Mouse (Mus musculus): ENCODE data around the gene Aff3.

Gene Aff3

GRCm38 (mm10) chr1:38657606-38658005, 7.1 kb downstream of the Aff3 start:
- no peak for DNase-seq (ENCODE audit: low spot score in 2 of 2)

- no peak for DNase-seq (ENCODE audit: low spot score in 2 of 2)
Measured at GRCm38 (mm10) chr1:38654981-38655540, 9.7 kb downstream of the Aff3 start.

- no peak for DNase-seq (ENCODE audit: low spot score in 2 of 2)
Measured at GRCm38 (mm10) chr1:38650031-38650430, 14.7 kb downstream of the Aff3 start.

GRCm38 (mm10) chr1:38649174-38649573, 15.6 kb downstream of the Aff3 start:
- no peak for DNase-seq (ENCODE audit: low spot score in 2 of 2)

DNA sequence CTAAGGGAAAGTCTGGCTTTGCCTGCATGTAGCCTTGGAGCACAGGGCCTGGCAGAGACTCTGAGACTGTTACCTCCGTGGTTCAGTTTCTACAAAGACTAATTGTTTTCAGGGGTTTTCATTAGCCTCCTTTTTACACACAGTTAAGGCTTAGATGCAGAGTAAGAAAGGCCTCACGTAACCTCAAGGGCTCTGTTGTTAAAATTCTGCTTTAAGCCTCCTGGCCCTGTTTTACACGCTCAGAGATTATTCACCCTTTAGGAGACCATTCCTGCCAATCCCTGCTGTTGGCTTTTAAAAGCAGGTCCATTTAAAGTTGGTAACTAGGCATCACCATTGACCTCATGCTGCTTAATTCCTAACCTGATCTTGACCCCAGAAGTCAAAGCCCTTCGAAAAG, 22.5 kb downstream of the Aff3 start:
- no peak for DNase-seq (ENCODE audit: low spot score in 2 of 2)

GRCm38 (mm10) chr1:38639669-38640068, 25.1 kb downstream of the Aff3 start:
- DNase-seq (ENCODE audit: low spot score in 2 of 2) = no peak

DNA sequence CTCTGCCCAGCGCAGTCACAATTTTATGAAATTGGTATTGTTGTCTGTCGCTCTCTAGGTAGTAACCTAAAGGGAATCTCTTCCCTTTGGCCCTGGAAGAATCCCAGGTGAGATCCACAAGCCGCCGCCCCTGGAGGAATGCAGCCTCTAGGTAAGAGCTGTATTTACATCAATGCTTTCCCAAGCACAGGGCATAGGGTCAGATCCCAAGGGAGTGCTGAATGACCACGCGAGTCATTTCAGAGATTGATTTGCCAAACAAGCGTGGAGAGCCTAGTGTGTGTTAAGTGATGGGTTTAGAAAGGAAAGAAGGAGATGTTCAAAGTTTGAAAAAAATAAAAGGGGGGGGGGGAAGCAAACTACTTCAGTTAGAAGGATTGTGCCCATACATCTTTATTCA, 29.2 kb downstream of the Aff3 start:
- DNase-seq (ENCODE audit: low spot score in 2 of 2) = no peak

DNA sequence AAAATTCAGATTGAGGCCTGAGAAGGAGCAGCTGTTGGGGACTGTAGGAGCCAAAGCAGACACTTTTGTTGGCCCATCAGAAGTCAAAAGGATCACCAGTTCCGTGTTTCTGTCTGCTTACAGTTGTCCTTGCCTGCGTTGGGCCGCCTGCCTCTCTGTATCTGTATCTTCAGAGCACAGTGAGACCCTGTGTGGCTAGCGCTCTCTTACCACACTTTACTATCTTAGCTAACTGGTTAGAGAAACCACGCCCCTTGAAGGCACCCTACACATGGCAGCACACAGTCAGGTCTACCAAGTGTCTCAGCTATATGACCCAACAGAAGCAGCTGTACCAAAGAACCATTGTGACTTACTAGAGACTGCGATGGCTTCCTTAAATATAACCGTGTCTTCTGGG, 30.7 kb downstream of the Aff3 start:
- no peak for DNase-seq (ENCODE audit: low spot score in 2 of 2)

- no peak for DNase-seq (ENCODE audit: low spot score in 2 of 2)
Measured at GRCm38 (mm10) chr1:38632461-38633180, 32.1 kb downstream of the Aff3 start.

GRCm38 (mm10) chr1:38631501-38632279, 33.1 kb downstream of the Aff3 start:
- DNase-seq (ENCODE audit: low spot score in 2 of 2) = no peak

DNA sequence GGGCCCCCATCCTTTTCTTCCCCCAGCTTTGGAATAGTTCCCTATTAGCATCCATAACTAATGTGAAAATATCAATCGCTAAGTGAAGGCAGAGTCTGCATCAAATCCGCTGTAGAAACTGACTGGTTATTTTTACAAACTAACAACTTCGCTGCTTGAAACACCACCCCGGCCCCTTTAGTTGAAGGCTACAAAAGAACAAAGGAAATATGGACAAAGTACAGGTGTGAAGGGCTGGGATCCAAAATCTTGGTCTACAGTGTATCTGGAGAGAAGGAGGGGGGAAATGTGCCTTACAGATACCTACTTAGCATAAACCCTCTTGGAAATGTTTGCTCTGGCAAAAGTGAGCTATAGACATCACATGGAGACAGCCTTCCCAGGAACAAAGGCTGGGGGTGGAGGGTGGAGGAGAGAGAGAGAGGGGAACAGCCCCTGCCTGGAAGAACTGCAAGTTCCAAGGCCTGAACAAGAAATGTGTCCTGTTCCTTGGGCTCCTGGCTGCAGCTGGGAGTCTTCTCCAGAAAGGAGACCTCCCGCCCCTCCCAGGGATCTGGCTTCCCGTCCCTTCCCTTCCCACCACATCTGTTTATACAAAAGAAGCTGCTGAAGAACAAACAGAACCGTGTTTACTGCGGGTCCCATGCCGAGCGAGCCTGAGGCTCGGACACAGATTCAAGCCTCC, 35.7 kb downstream of the Aff3 start:
- DNase-seq (ENCODE audit: low spot score in 2 of 2) = no peak

DNA sequence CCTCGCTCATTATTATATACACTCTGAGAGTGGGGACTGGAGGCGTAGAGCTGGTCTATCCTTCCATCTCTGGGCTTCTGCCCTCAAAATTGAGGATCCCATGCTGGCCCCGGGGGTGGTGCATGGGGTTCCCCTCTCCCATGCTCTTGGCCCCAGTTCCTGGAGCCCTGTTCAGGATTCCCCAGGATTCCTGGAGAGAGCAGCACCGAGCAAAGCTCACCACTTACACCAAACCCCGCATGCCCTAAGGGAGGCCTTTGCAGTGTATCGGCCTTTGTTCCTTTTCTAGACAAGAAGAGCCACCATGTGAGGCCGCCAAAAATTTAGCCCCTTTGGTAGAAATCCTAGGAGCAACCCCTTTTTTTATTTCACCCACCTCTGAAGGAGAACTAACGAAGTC, 36.3 kb downstream of the Aff3 start:
- peak in 1 of 2 experiments; percentile 34 for DNase-seq (ENCODE audit: low spot score in 2 of 2)

- peak; percentile 19 to 36 for DNase-seq (ENCODE audit: low spot score in 2 of 2)
Measured at GRCm38 (mm10) chr1:38627683-38628361, 36.9 kb downstream of the Aff3 start.

DNA sequence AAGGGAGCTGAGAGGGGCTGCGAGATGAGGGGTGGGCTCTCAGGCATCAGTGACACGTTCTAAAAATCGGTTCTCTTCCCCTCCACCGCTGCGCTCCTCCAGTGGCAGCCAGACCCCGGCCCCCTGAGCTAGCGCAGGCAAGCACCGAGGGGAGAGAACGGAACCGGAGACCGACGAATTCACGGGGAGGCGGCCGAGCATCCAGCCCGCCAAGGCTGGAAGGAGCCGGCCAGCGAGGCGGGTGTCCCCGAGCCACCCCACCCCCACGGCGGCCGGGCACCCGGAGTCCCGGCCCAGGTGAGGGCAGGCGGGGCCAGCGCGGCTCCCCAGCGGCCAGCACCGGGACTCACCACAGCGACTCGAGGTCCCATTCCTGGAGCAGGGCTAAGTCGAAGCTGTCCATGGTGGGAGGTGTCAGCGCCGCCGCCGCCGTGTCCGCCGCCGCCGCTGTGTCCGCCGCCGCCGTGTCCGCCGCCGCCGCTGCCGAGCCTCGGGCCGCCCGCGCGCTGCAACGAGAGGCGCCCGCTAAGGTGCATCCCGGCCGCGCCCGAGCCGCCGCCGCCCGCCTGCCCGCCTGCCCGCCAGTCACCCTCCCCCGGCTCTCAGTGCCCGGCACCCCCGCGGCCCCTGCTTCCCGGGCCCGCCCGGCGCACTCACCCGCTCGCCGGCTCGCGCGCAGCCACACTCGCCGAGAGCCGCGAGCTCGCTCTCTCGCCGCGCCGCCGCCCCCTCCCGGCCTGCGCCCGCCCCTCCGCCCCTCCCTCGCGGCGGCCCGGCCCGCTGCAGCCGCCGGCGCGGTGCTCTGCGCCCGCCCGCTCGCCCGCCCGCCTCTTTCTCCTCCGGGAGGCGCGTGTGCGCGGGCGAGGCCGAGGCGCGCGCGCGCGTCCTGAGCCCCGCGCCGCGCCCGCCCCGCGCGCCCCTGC, 37.8 kb downstream of the Aff3 start:
- DNase-seq (ENCODE audit: low spot score in 2 of 2) = peak; percentile 19 to 31

DNA sequence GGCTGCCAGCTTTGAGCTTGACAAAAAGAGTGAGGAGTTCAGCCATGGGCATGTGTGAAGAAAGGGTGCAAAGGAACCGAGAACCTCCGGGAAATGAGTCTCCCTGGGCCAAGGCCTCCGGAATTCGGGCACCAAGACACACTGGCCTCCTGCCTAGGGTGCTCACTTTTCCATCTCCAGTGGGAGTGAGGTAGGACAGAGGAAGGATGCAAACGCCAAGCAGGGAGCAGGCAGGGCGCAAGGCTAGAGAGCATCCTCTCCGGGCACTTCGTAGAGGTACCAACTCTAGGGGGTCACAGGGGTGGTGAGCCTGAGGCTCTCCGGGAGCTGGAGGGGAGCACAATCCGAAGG, 38.4 kb downstream of the Aff3 start:
- DNase-seq (ENCODE audit: low spot score in 2 of 2) = peak in 1 of 2 experiments; percentile 24

DNA sequence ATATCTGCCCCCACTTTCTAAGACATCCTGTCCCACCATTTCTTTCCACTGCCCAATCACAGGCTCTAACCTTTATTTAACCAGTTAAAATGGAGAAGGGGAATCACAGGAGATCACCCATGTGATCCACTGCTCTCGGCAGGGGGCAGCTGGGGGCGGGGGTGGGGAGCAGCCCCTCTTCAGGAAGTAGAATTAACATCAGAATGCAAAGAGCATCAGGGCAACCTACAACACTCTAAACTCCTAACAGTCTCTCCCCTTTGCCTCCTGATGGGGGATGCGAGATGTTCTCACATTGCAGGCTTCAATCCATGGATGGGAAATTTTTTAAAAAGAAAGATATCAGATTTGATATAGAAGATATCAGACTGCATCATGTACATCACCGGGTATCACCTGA, 42.9 kb downstream of the Aff3 start:
- no peak for DNase-seq (ENCODE audit: low spot score in 2 of 2)

- no peak for DNase-seq (ENCODE audit: low spot score in 2 of 2)
Measured at GRCm38 (mm10) chr1:38620401-38620800, 44.4 kb downstream of the Aff3 start.

DNA sequence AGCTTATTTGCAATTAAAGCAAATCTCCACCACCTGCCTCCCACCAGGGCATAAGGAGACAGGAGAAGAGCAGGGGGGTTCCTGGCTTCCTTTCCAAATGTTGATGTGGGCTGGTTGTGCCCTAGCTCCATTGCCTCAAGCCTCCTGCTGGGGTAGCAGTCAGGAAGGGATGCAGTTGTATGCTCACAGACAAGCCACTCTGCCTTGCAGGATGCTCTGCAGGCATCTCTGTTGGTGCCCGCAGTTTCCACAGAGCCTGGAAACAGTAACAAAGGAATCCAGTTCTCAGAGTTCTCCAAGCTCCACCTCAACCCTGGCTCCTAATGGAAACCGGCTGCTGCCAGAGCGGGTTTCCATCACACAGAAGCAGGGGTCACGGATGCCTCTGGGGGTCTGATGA, 58.0 kb downstream of the Aff3 start:
- DNase-seq (ENCODE audit: low spot score in 2 of 2) = no peak

DNA sequence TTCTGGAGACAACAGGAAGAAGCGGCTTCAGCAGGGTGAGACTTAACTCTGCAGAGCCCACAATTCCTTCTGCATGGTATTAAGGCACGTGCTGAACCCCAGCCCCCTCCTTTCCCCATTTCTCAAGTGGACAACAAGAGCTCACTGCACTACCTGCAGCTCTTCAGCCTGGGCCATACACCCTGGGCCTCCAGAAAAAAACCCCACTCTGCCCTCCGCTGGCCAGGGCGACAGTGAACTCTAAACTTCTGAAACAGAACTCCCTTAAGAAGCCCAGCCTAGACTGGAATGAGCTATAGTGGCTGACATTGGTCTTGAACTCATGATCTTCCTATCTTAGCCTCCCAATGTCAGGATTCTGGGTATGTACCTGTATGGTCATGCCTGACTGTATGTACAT, 59.3 kb downstream of the Aff3 start:
- DNase-seq (ENCODE audit: low spot score in 2 of 2) = no peak

DNA sequence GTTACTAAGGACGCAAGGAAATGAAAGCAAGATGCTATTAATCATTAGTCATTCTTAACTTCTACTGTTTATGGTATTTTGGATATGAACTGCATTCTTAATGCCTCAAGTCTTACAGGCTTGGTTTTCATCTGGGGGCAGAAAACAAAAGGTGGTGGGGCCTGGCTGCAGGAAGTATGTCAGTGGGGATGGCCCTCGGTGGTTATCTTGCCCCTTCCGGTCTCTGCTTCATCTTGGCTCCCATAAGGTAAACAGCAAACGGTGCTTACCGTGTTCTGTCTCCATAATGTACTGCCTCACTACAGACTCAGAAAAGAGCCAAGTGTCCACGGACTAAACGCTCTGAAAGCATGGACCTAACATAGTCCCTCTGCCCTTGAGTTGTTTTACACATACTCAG, 60.1 kb downstream of the Aff3 start:
- DNase-seq (ENCODE audit: low spot score in 2 of 2) = no peak
